Mouse (Mus musculus) heart, adult 2 months (tissue): ENCODE measurements around the gene Timp2.

ENCODE experiments used
- CTCF ChIP-seq: fragments of 200-600 bp; IDR thresholded peaks from 2 replicates; pipeline ENCODE4 v1.8.1; 2022; ENCODE audit warnings: antibody characterized with exemption, mild to moderate bottlenecking, moderate library complexity
- EP300 ChIP-seq: fragments of 200-500 bp; IDR thresholded peaks from 2 replicates; pipeline ENCODE4 v1.6.1; 2011; ENCODE audit warnings: low read depth, low read length, control low read depth; ENCODE audit not compliant: insufficient read depth
- POLR2A ChIP-seq: fragments of 200-500 bp; IDR thresholded peaks from 2 replicates; pipeline ENCODE4 v1.6.1; 2011; ENCODE audit warnings: mild to moderate bottlenecking, low read depth, low read length, control low read depth; ENCODE audit not compliant: insufficient read depth

DNA sequence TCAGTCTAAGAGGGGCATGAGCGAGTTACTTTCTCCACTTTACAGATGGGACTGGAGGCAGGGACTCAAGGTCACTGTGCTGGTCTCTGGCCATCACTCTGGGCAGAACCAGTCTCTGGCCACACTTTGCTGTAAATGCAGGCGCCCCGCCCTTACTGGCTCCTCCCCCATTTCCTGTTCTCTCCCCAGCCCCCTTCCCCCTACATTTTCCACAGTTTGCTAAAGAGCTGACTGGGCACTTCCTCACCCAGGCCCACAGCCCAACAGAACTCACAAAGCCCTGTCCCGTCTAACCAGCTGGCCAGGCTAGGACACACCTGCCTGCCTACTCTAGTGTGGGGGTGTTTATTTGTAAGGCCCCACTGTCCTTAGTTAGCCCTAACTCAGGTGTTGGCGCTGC lies 6.7 kb downstream of the Timp2 start:
- TF ChIP-seq POLR2A (no peak), EP300 (no peak), CTCF (no peak)
